Mouse (Mus musculus) myocyte (in vitro differentiated cells): ENCODE measurements around the gene Selenom. TPM values are rescaled to one million over a fixed set of nuclear protein-coding genes. Genes with fewer than 3 reads are reported as not detected.

Source experiments
- H3K27me3 ChIP-seq: one replicate; pipeline ENCODE4 v1.6.1; 2011; ENCODE audit not compliant: control insufficient read depth, insufficient read depth, insufficient read length
- H3K36me3 ChIP-seq: one replicate; pipeline ENCODE4 v1.6.1; 2011; ENCODE audit not compliant: control insufficient read depth, insufficient read depth
- H3K4me2 ChIP-seq: one replicate; pipeline ENCODE4 v1.6.1; 2011; ENCODE audit warnings: low read depth, control low read depth
- H3K4me3 ChIP-seq: one replicate; pipeline ENCODE4 v1.5.1; 2011; ENCODE audit warnings: mild to moderate bottlenecking, control low read depth, moderate library complexity
- H3K79me2 ChIP-seq: one replicate; pipeline ENCODE4 v1.6.1; 2011; ENCODE audit not compliant: control insufficient read depth, insufficient read depth
- H3ac ChIP-seq: one replicate; pipeline ENCODE4 v1.6.1; 2011; ENCODE audit not compliant: control insufficient read depth, insufficient read length
- CEBPB ChIP-seq: IDR thresholded peaks from 2 replicates; pipeline ENCODE4 v1.6.1; 2011; ENCODE audit warnings: mild to moderate bottlenecking, moderate library complexity; ENCODE audit not compliant: poor library complexity, insufficient read depth, severe bottlenecking
- E2F4 ChIP-seq: IDR thresholded peaks from one replicate; pipeline ENCODE4 v1.6.1; 2011; ENCODE audit warnings: mild to moderate bottlenecking, control low read depth, moderate library complexity; ENCODE audit not compliant: insufficient read depth
- MAX ChIP-seq: IDR thresholded peaks from one replicate; pipeline ENCODE4 v1.6.1; 2011; ENCODE audit warnings: low read depth, mild to moderate bottlenecking, control low read depth
- MYOD1 ChIP-seq, 3 experiments: IDR thresholded peaks; one replicate each; pipeline ENCODE4 v1.6.1; 2011; ENCODE audit warnings: control low read depth in 2 of 3, low read depth in 2 of 3, mild to moderate bottlenecking in 2 of 3, moderate library complexity in 1 of 3; ENCODE audit not compliant: insufficient read length in 2 of 3, control insufficient read depth in 1 of 3
- MYOG ChIP-seq, 3 experiments: IDR thresholded peaks; one replicate each; pipeline ENCODE4 v1.6.1; 2011; ENCODE audit warnings: control low read depth in 2 of 3, low read depth in 2 of 3, mild to moderate bottlenecking in 2 of 3; ENCODE audit not compliant: insufficient read length in 2 of 3, control insufficient read depth in 1 of 3, insufficient read depth in 1 of 3
- POLR2A ChIP-seq: IDR thresholded peaks from one replicate; pipeline ENCODE4 v1.6.1; 2011; ENCODE audit warnings: low read depth, mild to moderate bottlenecking, control low read depth, moderate library complexity; ENCODE audit not compliant: insufficient read length
- POLR2AphosphoS2 ChIP-seq: IDR thresholded peaks from one replicate; pipeline ENCODE4 v1.6.1; 2011; ENCODE audit warnings: low read depth, control low read depth; ENCODE audit not compliant: insufficient read length
- REST ChIP-seq: IDR thresholded peaks from one replicate; pipeline ENCODE4 v1.6.1; 2011; ENCODE audit warnings: mild to moderate bottlenecking, control low read depth, moderate library complexity; ENCODE audit not compliant: insufficient read depth, insufficient read length
- SRF ChIP-seq: IDR thresholded peaks from one replicate; pipeline ENCODE4 v1.6.1; 2011; ENCODE audit warnings: low read depth; ENCODE audit not compliant: control insufficient read depth, insufficient read length
- TCF12 ChIP-seq: IDR thresholded peaks from one replicate; pipeline ENCODE4 v1.6.1; 2011; ENCODE audit warnings: mild to moderate bottlenecking, control low read depth; ENCODE audit not compliant: poor library complexity, insufficient read depth, severe bottlenecking
- TCF3 ChIP-seq: IDR thresholded peaks from one replicate; pipeline ENCODE4 v1.6.1; 2011; ENCODE audit warnings: low read depth, control low read depth; ENCODE audit not compliant: insufficient read length
- USF1 ChIP-seq: IDR thresholded peaks from one replicate; pipeline ENCODE4 v1.6.1; 2011; ENCODE audit warnings: low read depth, mild to moderate bottlenecking, control low read depth, moderate library complexity
- polyA plus RNA-seq: library from polyadenylated mRNA; unstranded; fragments of >200 nt; fragmentation: generic; extraction: Trizol; gene quantifications from one replicate; pipeline ENCODE4 v1.2.1, GENCODE M21; 2012; ENCODE audit warnings: missing spikeins

The Selenom gene
- polyA plus RNA-seq, 1 experiment, result 270 TPM

DNA sequence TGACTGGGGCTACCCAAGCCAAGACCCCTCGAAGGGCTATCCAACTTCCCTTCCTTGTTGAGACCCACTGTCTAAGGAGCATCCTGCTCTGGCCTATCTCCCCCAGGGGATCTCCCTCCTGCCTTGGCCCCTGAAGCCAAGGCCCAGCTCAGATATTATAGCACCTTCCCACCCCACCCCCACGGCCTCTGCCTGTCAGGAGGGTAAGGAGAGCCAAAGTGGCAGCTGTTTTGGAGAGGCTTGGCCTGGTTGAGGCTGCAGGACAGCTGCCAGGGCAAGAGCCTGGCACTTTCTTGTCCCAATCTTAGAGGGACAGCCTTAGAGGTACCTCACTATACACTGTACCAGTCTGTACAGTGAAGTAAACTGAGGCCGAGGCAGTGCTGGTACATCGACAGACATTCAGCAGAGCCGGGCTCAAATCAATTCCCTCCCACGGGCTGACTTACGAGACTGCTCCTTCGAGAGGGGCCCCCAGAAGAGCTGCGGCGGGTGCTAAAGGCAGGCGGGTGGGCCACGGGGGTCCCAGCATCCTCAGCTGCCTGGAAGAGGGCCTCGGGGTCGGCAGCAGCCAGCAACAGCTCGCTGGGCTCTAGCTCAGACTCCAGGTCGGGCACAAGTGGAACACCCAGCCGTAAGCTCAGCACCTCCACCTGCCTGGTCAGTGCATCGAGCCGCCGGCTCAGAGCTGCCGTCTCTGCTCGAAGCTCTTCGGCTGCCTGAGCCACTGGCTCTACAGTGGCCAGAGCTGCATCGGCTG is 12.7 kb downstream of the Selenom start:
- Histone ChIP-seq H3K27me3 (no peaks in the 10 kb centered on the region), H3K4me3 (peak overlapping the region; percentile 12), H3K36me3 (peaks cover 53% of the 10 kb centered on the region), H3K4me2 (peak overlapping the region; percentile 81), H3K79me2 (no peaks in the 10 kb centered on the region), H3ac (no peak overlapping the region)
- TF ChIP-seq POLR2AphosphoS2 (no peak), MYOG (IDR thresholded peaks at IDR 0.05; ENCODE audit: control insufficient read depth in 1 of 3, insufficient read depth in 1 of 3, insufficient read length in 2 of 3, low read depth in 2 of 3) (peak; percentile 87 to 98 (median 96)), TCF12 (peak; percentile 64), POLR2A (peak; percentile 6), MYOD1 (IDR thresholded peaks at IDR 0.05; ENCODE audit: control insufficient read depth in 1 of 3, insufficient read length in 2 of 3, low read depth in 2 of 3) (peak; percentile 94 to 99 (median 97)), TCF3 (peak; percentile 72), SRF (no peak)

DNA sequence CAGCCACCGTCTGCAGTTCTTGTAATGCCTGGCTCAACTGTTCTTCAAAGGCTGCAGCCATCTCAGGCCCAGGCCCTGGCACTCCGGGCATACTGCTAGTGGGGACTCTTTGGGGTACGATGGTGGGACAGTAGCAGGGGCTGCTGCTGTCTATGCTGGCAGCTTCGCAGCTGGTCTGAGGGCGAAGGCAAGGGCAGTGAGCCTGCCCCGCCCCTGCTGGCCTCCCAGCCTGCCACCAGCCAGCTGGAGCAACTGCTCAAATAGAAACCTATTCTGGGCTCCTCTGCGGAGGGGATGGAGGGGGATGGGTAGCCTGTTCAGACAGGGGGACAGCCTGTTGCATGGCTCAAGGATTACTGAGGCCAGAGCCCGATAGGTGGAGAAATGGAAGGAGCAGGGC is 13.3 kb downstream of the Selenom start:
- no peaks in the 10 kb centered on the region for H3K79me2 ChIP-seq
- H3K36me3 ChIP-seq, result peaks cover 55% of the 10 kb centered on the region
- no peaks in the 10 kb centered on the region for H3K27me3 ChIP-seq
- peak overlapping the region; percentile 12 for H3K4me3 ChIP-seq
- peak overlapping the region; percentile 62 for H3K4me2 ChIP-seq
- TF ChIP-seq MYOG (IDR thresholded peaks at IDR 0.05; ENCODE audit: control insufficient read depth in 1 of 3, insufficient read depth in 1 of 3, insufficient read length in 2 of 3, low read depth in 2 of 3) (peak; percentile 72 to 98 (median 87)), TCF12 (peak; percentile 65), E2F4 (no peak), MAX (no peak), MYOD1 (IDR thresholded peaks at IDR 0.05; ENCODE audit: control insufficient read depth in 1 of 3, insufficient read length in 2 of 3, low read depth in 2 of 3) (peak; percentile 24 to 95 (median 77)), POLR2AphosphoS2 (no peak), REST (no peak), TCF3 (peak; percentile 84)
- no peak overlapping the region for H3ac ChIP-seq

DNA sequence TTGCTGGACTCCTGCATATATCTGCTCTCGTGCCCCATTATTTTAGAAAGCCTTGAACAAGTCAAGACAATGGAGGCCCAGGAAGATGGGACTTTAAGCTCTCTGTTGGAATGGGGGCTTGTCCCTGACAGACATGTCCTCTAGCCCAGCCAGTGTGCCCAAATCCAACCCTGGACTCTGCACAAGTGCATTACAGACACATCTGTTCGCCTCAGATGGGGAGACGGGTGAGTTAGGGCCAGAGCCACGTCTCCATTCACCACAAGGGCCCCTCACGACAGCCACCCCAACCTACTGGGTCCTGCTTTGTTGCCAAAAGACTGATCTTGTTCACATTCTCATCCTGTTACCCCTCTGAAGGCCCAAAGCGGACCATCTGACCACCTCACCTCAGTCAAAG is 13.7 kb downstream of the Selenom start:
- H3K79me2 ChIP-seq, result no peaks in the 10 kb centered on the region
- H3ac ChIP-seq, result no peak overlapping the region
- no peak overlapping the region for H3K4me3 ChIP-seq
- H3K36me3 ChIP-seq, result peaks cover 51% of the 10 kb centered on the region
- no peak for TF ChIP-seq MAX
- no peak for TF ChIP-seq TCF3
- TF ChIP-seq CEBPB, result no peak
- no peak for TF ChIP-seq MYOD1 (IDR thresholded peaks at IDR 0.05; ENCODE audit: control insufficient read depth in 1 of 3, insufficient read length in 2 of 3, low read depth in 2 of 3)
- TF ChIP-seq MYOG (IDR thresholded peaks at IDR 0.05; ENCODE audit: control insufficient read depth in 1 of 3, insufficient read depth in 1 of 3, insufficient read length in 2 of 3, low read depth in 2 of 3), result no peak
- no peak for TF ChIP-seq REST
- no peak for TF ChIP-seq USF1
- TF ChIP-seq TCF12, result no peak
- no peak for TF ChIP-seq POLR2AphosphoS2
- TF ChIP-seq SRF, result no peak
- no peak for TF ChIP-seq E2F4
- TF ChIP-seq POLR2A, result no peak
- no peaks in the 10 kb centered on the region for H3K27me3 ChIP-seq
- H3K4me2 ChIP-seq, result peak overlapping the region; percentile 8

DNA sequence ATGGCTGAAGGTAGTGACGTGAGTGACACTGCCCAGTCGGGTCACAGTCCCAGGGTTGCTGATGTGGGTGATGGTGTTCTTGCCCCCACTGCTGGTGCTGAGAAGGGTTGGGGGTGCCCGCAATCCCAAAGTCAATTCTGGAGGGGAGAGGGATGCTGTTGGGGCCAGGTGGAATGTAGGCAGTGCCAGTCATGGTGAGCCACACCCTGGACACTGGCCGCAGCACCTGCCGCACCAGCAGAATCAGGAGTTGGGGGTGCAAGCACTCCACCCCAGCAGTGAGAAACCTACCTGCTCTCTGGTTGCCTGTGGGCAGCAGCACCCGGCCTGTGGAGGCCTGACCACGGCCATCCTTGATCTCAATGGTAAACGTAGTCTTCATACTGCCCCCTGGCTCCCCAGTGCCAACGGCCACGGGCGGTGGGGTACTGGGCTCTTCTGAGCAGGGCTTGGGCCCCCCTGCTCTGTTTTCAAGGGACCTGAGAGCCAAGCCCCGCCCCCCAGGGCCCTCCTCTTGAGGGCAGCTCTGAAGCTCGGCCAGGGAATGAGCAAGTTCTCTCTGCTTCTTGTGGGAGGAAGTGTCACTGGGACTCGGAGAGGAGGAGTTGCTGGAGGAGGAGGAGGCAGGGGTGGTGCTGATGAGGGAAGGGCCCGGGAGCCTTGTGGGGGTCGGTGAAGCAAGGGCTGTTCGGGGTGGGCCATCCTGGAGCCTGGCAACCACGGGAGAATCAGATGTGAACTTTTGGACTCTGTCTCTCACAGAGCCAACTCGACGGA is 15.2 kb downstream of the Selenom start:
- TF ChIP-seq TCF12 (no peak), MYOD1 (IDR thresholded peaks at IDR 0.05; ENCODE audit: control insufficient read depth in 1 of 3, insufficient read length in 2 of 3, low read depth in 2 of 3) (no peak), POLR2AphosphoS2 (peak; percentile 56), REST (no peak), E2F4 (no peak), POLR2A (no peak), MAX (no peak), TCF3 (no peak), SRF (no peak), MYOG (IDR thresholded peaks at IDR 0.05; ENCODE audit: control insufficient read depth in 1 of 3, insufficient read depth in 1 of 3, insufficient read length in 2 of 3, low read depth in 2 of 3) (peak in 1 of 3 experiments; percentile 43)
- H3K27me3 ChIP-seq, result no peaks in the 10 kb centered on the region
- peaks cover 37% of the 10 kb centered on the region for H3K36me3 ChIP-seq
- no peak overlapping the region for H3K4me2 ChIP-seq
- H3ac ChIP-seq, result no peak overlapping the region
- no peak overlapping the region for H3K4me3 ChIP-seq
- peaks cover 5% of the 10 kb centered on the region for H3K79me2 ChIP-seq
